Mouse (Mus musculus) bone marrow macrophage, adult 2 months (primary cell): ENCODE measurements around the gene Kcnh6. TPM values are rescaled to one million over a fixed set of nuclear protein-coding genes. Genes with fewer than 3 reads are reported as not detected.

ENCODE experiments used
- H3K27ac ChIP-seq: 2 replicates; pipeline ENCODE4 v1.5.1; 2012; ENCODE audit warnings: low read depth, low read length; ENCODE audit not compliant: insufficient read depth
- H3K4me1 ChIP-seq: 2 replicates; pipeline ENCODE4 v1.6.1; 2012; ENCODE audit warnings: low read length; ENCODE audit not compliant: control insufficient read depth, insufficient read depth
- H3K4me3 ChIP-seq: 2 replicates; pipeline ENCODE4 v1.5.1; 2012; ENCODE audit warnings: mild to moderate bottlenecking, low read length, moderate library complexity; ENCODE audit not compliant: insufficient read depth
- CTCF ChIP-seq: IDR thresholded peaks from 2 replicates; pipeline ENCODE4 v1.5.1; 2012; ENCODE audit warnings: low read depth, mild to moderate bottlenecking, low read length, moderate library complexity
- POLR2A ChIP-seq: IDR thresholded peaks from 2 replicates; pipeline ENCODE4 v1.6.1; 2012; ENCODE audit warnings: mild to moderate bottlenecking, low read depth, low read length, borderline replicate concordance
- polyA plus RNA-seq: library from polyadenylated mRNA; stranded (reverse); fragments of >200 nt; gene quantifications from 2 replicates; pipeline ENCODE4 v1.2.4, GENCODE M21; 2012; ENCODE audit not compliant: missing spikeins, insufficient read depth, insufficient read length

Kcnh6 gene
- not detected in 2 replicates for polyA plus RNA-seq

DNA sequence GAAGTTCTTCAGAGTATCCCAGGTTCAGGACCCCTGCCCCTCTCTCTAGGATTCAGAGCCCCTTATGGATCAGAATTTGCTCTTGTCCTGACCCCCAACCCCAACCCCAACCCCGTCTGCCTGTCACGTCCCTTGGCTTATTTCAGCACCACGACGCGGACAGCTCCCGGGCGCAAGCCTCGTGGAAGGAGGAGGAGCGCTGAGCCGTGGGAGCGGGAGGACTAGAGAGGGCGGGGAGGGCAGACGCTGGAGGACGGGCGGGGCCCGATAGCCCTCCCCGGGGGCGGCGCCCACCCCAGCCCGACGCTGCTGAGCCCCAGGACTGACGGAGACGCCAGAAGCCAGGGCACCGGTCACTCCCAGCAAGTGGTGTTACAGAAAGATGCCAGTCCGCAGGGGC lies at the start of gene Kcnh6:
Kcnh6 (plus strand) TSS at position 304 of the 400 bp plus-strand sequence.
- Histone ChIP-seq H3K4me3 (no peak within 1 kb of the TSS), H3K4me1 (no peaks in the 10 kb centered on the region), H3K27ac (no peak within 1 kb of the TSS)
- no peak for TF ChIP-seq CTCF
- TF ChIP-seq POLR2A: no peak

- TF ChIP-seq CTCF (no peak), POLR2A (no peak)
- no peak overlapping the region for H3K4me3 ChIP-seq
- peaks cover 13% of the 10 kb centered on the region for H3K4me1 ChIP-seq
- no peak overlapping the region for H3K27ac ChIP-seq
Observed at GRCm38 (mm10) chr11:105958566-105958965, 49.4 kb upstream of the Kcnh6 start.

DNA sequence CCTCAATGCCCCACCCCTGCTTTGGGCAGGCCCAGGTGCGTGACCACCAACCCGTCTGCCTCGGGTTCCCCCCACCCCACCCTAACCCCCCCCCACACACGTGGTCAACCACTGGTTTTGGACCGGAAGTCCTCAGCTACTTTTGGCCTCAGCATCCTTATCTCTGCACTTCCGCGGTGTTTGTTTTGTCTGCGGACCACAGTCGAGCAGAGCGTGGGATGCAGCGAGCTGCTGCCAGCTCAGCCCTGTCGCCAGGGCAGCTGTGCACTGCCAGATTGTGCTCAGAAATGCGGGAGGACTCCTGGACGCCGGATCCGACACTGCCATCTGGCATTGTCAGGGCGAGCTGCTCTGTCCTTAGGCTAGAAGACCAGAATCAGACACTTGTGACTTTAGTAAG lies 48.6 kb upstream of the Kcnh6 start:
- no peak overlapping the region for H3K27ac ChIP-seq
- H3K4me1 ChIP-seq: peaks cover 5% of the 10 kb centered on the region
- H3K4me3 ChIP-seq: no peak overlapping the region
- no peak for TF ChIP-seq CTCF
- no peak for TF ChIP-seq POLR2A

GRCm38 (mm10) chr11:105964691-105965090 lies 43.2 kb upstream of the Kcnh6 start:
- no peak overlapping the region for H3K27ac ChIP-seq
- TF ChIP-seq CTCF (no peak), POLR2A (no peak)
- H3K4me3 ChIP-seq: no peak overlapping the region
- H3K4me1 ChIP-seq: no peaks in the 10 kb centered on the region

- Histone ChIP-seq H3K4me1 (no peaks in the 10 kb centered on the region), H3K4me3 (no peak overlapping the region)
- no peak for TF ChIP-seq CTCF
Observed at GRCm38 (mm10) chr11:105966288-105966687, 41.6 kb upstream of the Kcnh6 start.

DNA sequence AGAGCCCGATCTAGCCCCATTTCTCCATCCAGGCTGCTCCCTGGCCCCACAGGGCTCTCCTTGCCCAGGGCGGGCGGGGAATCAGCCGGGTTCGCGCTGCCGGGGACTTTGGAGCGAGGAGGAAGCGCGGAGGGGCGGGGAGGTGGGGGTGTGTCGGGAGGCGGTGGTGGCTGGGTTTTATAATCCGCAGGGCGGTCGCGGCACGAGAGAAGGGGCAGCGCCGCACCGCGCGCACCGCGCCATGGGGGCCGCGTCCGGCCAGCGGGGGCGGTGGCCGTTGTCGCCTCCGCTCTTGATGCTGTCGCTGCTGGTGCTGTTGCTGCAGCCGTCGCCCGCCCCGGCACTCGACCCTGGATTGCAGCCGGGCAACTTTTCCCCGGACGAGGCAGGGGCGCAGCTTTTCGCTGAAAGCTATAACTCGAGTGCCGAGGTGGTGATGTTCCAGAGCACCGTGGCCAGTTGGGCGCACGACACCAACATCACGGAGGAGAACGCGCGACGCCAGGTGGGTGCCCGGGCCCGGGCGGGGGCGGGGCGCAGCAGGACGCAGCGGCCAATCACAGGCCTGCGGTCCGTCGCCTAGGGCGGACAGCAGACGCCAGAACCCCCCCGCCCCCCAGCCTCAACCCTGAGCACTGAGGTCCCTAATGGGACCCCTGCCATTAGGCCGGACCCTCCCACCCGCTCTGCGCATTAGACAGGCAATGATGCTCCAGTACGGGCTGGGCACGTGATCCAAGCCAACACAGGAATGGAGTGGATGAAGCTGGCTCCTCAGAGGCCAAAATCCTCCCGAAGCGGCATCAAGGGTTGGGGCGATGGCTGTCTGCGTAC lies 40.0 kb upstream of the Kcnh6 start, which contains the start of gene Ace:
Ace (plus strand) TSS at position 205 of the 834 bp plus-strand sequence.
- TF ChIP-seq CTCF (no peak), POLR2A (no peak)
- H3K4me1 ChIP-seq: no peaks in the 10 kb centered on the region
- no peak within 1 kb of the TSS for H3K27ac ChIP-seq
- H3K4me3 ChIP-seq: peak within 1 kb of the TSS; percentile 60

More at GRCm38 (mm10) chr11:105966288-105966687, 41.6 kb upstream of the Kcnh6 start:
- H3K27ac ChIP-seq: no peak overlapping the region

DNA sequence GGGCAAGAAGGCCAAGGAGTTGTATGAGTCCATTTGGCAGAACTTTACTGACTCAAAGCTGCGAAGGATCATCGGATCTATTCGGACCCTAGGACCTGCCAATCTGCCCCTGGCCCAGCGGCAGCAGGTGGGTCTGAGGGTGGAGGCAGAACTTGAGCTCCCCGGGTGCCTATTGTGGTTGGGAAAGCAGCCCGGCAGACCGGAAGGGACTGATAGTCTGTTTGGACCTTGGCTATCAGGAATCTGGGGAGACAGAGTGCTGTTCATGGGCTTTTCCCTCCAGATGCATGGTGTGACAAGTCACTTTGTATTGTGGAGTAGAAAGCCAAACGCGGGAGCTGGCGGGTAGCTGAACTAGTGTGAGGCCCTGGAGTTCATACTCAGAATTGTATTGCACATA lies 39.0 kb upstream of the Kcnh6 start:
- Histone ChIP-seq H3K4me3 (no peak overlapping the region), H3K27ac (no peak overlapping the region), H3K4me1 (no peaks in the 10 kb centered on the region)
- no peak for TF ChIP-seq CTCF
- TF ChIP-seq POLR2A: no peak

DNA sequence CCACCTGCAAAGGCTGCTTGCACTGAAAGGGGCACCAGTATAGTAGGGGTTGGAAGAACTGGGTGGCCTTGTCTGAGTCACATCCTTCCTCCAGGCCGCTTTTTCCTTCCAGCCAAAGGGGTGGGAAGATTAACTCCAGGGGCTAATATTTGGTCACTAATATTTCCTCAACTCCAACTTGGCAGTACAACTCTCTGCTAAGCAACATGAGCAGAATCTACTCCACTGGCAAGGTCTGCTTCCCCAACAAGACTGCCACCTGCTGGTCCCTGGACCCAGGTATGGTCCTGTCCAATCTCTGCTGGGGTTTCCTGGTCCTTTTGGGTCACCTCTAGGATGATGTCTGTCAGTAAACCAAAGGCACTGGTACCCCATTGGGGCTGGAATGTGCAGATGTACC lies 38.4 kb upstream of the Kcnh6 start:
- no peak overlapping the region for H3K27ac ChIP-seq
- H3K4me3 ChIP-seq: no peak overlapping the region
- H3K4me1 ChIP-seq: no peaks in the 10 kb centered on the region
- TF ChIP-seq CTCF (peak; percentile 30), POLR2A (no peak)

DNA sequence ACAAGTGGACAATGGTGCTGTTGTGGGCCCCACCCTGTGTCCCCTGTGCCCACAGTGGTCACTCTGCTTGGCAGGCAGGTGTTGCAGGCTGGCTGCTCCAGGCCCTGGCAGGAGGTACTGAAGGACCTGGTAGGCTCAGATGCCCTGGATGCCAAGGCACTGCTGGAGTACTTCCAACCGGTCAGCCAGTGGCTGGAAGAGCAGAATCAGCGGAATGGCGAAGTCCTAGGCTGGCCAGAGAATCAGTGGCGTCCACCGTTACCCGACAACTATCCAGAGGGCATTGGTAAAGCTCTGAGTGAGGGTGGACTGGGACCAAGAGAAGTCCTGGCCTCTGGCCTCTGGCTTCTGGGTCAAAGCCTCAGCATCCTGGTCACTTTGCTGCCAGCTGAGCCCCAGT lies 33.3 kb upstream of the Kcnh6 start:
- TF ChIP-seq POLR2A: no peak
- TF ChIP-seq CTCF: no peak
- no peak overlapping the region for H3K27ac ChIP-seq
- H3K4me3 ChIP-seq: no peak overlapping the region
- peaks cover 9% of the 10 kb centered on the region for H3K4me1 ChIP-seq

- H3K27ac ChIP-seq: no peak overlapping the region
- H3K4me1 ChIP-seq: peaks cover 9% of the 10 kb centered on the region
- H3K4me3 ChIP-seq: no peak overlapping the region
- TF ChIP-seq POLR2A (no peak), CTCF (no peak)
Observed at GRCm38 (mm10) chr11:105975050-105975449, 32.9 kb upstream of the Kcnh6 start.
